Mouse (Mus musculus) heart, adult 18-20 months (tissue): ENCODE data around the gene Zmiz1. TPM values are rescaled to one million over a fixed set of nuclear protein-coding genes. Genes with fewer than 3 reads are reported as not detected.
A peak's percentile ranks its signal among the peaks of the same experiment; 100 is the strongest.

Source experiments
- DNase-seq, 2 experiments: peaks; one replicate each; pipeline ENCODE4 v3.0.0; 2021 to 2022; ENCODE audit warnings: mixed read lengths in 1 of 2
- total RNA-seq, 2 experiments: library from RNA; stranded (reverse); gene quantifications; 2 replicates each; pipeline ENCODE4 v1.2.3; 2021

Zmiz1 gene
- total RNA-seq, 2 experiments from 2014 or later, result 32.5 to 38.5 TPM

DNA sequence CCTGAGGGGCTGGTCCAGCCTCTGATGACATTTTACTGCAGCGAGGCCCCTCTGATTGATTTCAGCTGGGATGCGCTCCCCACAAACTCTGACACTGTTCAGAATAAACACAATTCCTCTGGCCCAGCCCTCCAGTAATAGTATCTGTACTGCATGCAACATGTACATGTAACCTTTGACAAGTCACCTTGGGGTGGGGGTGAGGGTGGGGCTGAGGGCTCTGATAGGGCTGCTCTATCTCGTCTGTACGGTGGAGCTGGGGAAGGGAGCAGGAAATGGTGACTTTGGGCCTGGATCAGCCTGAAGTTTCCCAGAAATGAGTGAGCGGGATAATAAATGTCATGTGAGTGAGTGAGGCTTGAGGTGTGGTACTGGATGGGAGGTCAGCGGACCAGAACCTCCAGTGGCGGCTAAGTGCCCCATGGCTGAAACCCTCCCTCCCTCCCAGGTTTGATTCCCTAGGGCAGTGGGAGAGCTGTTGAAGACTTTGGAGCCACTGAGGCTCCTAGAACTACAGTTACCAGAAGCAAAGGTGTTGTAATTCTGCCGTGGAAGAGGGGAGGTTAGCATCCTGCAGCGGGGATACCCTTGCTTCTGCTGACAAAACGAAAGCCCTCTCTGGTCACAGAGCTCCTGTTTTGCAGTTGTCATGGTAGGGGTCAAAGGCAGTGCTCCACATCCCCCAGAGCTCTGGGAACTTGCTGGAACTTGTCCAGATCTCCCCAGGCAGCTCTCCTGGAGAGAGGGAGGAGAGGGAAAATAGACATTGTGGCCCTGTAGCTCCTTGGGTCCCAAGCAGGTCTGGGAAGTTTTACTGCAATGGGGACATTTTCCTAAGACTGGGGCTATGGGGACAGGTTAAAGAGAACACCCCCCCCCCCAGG is 153.1 kb downstream of the Zmiz1 start:
- no peak for DNase-seq

DNA sequence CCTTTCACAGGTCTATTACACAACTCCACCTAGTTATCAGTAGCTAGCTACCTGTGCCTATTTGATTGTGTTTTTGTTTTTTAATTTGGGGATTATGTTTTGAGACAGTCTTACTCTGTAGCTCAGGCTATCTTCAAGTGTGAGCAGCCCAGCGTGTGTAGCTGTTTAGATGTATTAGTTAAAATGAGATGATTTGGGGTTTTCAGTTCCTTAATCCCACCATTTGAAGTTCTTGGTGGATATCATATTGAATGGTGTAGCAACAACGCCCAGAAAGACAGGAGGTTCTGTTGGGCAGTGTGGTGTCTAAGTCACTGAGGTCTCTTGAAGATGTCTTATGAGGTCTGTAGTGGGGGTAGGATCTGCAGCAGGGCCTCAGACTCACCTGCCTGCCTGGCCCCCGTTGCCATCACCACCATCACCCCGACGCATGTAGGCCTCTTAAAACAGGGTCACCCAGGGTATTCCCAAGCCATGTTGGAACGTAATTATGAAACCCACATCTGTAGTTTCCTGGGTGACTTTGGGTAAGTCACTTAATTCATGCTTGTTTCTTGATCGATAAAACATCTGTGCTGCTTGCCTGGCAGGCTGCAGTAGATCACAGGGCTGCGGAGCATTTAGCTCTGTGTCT is 155.1 kb downstream of the Zmiz1 start:
- DNase-seq, result no peak

DNA sequence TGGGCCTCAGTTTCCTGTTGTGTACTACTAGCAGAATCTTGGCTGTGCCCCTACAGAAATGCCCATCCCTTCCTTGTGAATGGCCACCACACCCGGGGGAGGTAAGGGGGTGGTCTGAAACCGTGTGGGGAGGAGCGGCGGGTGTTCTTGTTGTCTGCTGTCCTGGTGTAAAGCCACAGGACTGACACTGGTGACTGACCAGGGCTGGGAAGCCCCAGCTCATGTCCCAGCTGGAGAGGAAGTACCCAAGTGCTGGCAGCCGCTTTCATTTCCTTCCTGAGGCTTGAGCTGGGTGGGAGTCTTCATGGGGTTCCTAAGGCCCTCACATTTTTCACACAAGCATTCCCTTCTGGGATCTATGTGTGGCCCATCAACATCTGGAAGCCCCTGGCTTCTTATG is 155.7 kb downstream of the Zmiz1 start:
- peak in 1 of 2 experiments; percentile 66 for DNase-seq

DNA sequence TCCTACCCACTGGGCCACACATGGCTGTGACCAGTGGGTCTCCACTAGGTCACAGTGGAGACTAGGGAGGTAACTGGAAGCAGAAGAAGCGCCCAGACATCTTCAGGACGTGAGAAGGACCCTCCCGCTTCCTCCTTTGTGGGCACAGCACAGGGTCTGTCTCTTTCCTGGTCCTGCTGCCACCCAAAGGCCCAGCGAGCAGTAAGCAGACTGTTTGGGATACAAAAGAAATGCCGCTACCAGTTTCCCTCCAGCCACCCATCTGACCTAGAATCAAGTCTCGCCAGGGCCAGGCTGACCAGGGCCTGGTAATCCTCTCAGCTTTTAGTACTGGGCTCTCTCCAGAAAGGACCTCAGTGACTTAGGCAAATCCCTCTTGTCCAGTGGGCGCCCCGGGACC is 156.6 kb downstream of the Zmiz1 start:
- DNase-seq, result no peak

DNA sequence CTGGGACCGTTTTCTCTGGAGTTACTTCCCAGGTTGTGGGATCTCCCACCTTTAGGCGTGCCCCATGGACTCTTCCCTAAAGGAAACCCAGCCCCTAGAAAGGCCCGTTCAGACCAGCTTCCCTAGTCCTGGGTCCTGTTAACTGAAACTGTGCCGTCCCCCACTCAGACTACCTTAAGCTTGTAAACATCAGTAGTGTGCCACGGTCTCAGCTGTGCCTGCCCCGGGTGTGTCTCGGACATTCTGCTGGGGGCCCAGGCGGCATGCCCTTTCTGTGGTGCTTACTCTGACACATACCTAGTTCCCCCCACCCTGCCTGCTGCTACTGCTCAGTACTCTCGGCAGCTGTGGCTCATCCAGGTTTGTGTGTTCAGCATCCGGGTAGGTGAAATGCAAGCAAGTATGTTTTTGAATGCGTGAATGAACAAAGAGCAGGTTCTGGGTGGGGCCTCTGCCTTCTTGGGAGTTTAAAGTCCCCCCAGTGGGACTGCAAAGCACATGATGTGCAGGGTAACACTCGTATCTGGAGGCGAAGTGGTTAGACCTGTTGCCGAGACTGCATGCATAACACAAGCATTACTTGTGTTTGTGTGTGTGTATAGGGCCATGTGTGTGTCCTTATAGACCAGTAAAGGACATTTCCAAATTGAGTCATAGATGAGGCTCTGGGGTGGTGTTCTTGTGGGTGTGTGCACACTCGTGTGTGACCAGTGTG is 157.2 kb downstream of the Zmiz1 start:
- DNase-seq, result no peak

DNA sequence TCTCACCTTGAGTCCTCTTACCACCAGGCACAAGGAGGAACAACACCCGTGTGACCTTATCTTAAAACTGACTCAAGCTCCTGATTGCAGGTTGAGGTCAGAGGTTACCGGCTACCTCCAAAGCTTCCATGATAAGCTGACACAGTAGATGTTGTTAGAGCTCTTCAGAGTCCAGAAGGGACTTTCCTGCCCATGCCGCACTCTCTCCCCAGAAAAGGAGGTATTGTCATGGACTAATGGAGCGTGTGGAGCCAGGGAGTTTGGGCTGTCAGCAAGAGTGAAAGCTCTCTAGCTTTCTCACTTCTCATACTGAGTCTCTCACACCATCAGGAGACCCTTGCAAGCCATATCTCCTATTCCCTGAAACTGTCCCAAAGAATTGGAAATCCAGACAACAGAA is 158.3 kb downstream of the Zmiz1 start:
- no peak for DNase-seq

DNA sequence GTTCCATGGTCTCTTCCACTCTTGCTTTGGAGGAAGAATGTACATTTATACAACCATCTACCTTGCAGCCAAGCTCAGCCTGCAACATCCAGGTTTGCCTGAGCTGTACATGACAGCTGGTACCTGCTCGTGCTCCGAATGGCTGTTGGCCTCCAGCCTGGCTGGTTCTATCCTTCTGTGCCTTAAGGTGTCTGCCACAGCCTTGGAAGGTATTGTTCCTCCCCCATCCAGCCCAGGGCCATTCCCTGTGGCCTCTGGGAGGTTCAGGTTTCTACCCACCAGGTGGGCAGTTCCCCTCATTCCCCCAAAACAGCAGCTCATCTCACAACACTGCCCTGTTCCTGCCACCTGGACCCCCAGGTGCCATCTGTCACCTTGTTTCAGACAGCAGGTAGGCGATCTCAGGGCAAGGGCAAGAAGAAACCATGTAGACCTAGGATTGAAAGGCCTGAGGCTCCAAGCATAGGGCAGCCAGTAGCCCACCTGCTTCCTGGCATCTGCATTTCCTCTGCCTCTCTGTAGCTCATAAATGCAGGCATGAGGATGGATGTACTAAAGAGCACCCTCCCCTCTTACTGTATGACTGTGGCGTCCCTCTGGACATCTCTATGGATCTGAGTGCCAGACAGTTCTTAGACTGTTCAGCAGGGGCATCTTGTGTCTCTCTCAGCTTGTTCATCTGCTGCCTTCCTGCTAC is 160.2 kb downstream of the Zmiz1 start:
- DNase-seq, result no peak

DNA sequence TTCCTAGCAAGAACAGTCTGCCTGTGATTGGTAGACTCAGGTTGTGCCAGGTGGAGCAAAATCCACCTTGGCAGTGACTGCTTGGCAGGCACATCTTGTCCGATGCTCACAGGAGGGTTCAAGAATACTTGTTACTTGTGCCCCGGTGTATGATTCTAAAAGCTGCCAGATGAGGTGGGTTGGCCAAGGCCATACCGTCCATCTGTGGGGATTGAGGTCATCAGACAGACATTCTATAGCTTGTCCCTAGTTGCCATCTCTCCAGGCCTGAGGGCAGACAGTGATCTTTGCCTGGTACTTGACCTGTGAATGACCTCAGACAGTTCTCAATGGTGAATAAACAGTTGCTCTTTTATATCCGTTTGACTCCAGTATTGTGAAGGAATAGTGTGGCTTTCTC is 161.8 kb downstream of the Zmiz1 start:
- no peak for DNase-seq

DNA sequence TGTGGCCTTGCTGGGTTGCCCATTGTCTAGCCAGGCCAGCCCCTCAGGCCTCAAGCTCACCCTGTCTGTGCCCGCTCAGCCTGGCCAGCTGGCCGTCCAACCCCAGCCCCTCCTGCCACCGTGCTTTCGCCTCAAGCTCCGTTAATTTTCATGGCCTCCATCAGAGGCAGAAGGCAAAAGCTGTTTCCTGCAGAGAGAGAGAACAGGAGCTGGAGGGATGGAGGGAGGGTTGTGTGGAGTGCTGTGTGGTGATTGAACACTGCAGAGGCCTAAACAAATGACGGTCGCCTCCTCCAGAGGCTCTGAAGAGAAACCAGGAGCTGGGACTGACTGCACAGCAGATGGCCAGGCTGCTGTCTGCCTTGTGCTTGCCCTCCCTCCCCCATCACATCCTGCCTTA is 164.7 kb downstream of the Zmiz1 start:
- no peak for DNase-seq

DNA sequence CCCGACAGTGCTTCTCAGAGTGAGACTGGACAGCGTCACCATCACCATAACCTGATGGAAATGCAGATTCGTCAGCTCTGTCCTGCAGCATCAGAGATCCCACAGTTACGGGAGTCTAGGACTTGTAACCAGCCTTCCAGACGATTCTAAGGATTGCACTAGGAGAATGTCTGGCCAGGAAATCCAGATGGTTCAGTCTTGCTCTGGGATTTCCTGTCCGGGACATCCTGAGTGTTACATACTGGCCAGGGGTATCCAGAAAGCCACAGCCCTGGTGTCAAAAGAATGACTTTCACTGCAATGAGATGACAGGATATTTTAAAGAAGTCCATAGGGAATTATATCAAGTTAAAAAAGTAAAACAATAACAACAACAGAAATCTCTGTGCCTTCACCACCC is 165.7 kb downstream of the Zmiz1 start:
- no peak for DNase-seq

DNA sequence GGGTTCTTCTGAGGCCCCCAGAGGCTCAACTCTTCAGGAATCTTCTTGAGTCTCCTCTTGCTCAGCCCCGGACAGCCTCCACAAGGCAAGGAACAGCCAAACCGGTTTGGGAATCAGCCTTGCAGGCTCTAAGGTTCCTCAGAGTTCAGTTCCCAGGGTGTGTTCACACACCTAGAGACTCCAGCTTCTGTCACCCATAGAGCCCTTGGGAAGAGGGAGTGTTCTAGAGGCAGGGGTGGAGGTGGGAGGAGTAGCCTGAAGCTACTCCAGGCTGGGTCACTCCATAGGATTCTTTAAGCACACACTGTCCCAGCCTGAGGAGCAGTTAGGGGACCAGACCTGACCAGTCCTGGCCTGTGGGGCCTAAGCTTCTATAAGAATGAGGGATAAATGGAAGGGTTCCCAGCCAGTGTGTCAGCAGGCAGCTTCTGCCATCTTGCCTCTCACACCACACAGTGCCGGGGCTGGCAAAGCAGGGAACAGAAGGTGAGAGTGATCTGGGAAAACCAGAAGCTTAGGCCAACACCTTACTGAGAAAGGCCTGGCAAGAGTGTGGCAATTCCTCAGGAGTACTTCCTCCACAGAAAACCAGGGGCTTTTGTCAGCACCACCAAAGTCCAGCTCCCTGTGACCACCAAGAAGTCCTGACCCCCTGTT is 168.7 kb downstream of the Zmiz1 start:
- DNase-seq, result no peak

DNA sequence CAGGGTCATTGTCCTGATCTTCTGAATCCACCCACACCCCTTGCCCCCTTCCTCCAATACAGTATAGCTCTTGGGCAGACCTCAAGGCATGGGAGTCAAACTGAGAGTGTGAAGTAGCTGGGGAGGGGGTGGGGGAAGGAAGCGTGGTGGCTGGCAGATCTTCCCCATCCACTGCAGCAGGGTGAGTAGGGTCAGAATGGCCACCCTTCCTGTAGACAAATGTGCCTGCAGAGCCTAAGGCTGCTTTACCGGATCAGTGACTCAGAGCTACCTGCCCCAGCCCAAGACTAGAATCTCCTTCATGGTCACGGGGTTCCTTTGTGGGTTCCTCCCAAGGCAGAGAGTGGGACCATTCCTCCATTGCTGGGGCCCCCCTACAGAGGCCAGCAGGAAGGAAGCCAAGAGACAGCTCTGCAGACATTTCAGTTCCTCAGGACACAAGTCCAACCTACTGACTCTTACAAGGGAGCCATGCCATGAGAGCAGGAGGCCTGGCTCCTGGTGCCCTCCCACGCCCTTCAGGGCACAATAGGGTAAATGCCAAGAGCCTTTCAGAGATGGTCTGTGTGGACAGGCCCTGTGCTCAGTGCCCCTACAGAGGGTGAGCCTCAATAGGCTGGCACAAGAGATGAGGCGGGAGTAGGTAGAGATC is 169.6 kb downstream of the Zmiz1 start:
- no peak for DNase-seq

DNA sequence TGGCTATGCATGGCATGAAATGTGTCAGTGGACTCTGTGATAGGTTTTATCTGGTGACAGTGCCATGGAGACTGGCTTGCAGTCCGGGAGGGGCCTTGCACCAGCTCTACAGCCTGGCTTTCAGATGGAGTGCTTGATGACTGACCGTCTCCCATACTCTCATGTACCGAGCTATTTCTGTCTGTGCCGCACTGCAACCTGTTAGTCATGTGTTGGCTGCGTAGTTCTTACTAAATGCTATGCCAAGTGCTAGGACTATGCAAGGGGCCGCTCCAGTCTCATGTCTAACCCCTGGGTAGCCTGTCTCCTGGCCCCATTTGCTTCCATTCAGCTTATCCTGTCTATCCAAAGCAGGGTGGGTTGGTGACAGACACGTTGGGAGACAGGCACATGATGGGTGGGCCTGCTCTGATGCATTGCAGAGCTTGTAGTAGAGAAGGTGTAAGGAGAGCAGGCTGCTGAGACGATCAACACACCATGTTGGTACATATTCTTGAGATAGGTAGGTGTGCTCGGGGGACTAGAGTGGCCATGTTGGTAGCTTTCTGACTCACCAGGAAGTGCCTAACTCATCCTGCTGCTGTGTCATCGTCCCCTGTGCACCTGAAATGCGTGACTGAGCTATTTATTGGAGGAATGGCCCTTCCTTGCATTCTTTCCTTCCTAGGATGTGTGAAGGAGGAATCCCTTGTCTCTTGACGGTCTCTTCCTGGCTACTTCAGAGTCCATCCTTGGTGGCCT is 171.1 kb downstream of the Zmiz1 start:
- peak; percentile 61 to 76 for DNase-seq

DNA sequence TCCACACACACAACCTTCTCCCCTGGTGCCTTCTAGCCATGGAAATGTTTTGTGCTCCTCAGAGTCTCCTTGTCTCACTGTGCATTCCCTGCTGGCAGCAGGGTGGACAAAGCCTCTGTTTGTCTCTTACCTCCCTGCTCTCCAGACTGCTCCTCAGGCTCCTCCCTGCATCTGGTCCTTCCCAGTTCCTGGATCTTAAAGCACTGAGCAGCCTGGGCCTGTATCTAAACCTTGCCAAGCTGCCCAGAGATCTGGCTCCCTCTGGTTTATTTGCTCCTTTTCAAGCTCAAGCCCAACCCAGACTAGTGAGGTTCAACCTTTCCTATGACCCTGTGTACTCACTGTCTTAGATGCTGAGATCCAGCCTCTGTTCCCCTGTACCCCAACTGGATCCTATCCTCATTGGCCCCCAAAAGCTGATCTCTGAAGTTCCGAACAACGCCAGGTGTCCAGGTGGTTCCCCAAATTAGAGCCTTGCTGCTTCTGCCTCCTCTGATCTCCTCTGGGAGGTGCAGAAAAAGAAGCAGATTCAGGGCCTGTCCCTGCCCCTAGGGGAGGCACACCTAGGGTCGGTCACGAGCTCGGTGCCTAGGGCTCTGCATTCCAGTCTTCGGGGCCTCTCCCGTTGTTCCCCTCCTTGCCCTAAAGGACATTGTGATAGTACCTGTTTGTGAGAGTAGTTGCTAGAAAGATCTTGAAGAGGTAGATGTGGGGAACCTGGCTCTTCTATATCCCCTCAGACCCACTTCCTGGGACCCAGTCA is 171.8 kb downstream of the Zmiz1 start:
- DNase-seq, result no peak

DNA sequence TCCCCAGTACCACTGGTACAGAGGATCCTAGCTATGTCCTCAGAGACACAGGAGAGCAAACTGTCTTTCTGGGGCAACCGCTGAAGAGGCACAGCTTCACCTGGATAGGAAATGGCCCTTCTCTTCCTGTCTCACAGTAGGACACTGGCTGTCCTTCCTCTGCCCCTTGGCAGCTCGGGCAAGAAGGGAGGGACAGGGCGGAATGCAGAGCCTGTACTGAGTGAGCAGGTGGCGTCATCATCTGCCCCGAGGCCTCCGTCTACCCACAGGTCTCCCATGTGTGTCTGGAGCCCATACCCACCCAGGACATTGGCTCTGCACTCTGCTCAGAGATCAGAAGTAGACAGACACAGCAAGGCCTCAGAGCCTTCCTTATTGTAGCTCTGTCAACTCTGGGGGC is 172.5 kb downstream of the Zmiz1 start:
- peak in 1 of 2 experiments; percentile 41 for DNase-seq

DNA sequence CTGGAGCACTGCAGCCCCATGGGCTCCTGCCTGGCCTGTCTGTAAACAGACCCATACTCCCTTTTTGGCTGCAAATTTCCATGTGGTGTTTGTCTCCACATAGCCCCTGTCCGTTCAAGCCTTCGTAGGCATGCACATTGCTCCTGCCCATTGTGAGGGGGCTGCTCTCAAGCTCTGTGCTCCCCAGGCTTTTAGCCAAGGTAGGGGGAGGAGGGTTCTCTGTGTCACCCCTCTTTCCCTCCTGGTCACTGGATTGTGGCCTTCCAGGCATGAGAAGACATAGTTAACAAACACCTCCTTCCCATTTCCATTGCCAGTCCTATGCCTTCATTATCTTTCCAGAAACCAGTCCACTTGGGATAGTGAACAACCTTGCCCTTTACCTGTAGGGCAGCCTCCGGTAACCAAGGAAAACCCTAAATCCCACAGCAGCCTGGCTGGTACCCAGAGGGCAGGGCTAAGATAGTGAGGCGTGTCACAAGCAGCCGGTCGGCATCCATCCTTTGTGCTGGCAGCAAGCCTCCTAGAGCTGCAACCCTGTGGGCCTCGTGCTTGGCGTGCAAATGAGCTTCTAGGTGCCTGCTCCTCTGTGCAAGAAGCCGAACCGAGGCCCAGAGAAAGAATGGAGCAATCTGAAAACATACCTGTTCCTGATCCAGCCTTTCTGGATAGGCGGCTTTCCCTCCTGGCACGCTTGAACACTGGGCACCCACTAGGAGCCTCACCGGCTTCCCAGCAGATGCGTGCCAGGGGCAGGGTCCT is 174.7 kb downstream of the Zmiz1 start:
- peak; percentile 64 to 72 for DNase-seq

DNA sequence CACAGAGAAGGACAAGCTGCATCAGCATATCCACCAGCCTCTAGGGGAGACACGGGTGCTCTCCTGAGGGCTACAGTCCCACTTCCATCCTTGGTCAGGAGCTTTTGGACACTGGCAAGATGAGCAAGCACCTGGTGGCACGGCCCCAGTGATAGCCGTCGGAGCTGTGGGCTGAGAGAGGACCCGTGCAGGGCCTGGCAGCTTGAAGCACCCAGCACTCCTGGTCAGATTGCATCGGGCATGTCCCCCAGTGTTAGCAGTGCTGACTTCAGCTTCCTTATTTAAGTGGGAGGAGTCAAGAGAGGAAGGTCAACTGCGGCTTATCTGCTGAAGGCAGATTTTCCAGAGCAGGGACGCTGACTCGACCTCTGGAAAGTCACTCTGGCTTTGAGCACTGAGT is 175.3 kb downstream of the Zmiz1 start:
- peak; percentile 57 to 66 for DNase-seq

DNA sequence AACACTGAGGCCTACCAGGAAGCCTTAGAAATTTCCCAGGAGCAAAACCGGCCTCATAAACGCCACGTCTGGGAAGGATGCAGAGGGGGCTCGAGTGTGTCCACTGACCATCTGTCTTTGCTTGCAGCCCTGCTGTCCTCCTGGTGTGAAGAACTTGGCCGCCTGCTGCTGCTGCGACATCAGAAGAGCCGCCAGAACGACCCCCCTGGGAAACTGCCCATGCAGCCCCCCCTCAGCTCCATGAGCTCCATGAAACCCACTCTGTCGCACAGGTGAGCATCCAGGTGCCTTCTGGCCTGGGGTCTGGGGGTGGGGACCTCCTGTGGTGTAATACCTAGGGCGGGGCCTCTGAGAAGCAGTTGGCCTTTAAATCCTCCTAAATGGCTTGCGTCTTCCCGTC is 176.8 kb downstream of the Zmiz1 start:
- no peak for DNase-seq

DNA sequence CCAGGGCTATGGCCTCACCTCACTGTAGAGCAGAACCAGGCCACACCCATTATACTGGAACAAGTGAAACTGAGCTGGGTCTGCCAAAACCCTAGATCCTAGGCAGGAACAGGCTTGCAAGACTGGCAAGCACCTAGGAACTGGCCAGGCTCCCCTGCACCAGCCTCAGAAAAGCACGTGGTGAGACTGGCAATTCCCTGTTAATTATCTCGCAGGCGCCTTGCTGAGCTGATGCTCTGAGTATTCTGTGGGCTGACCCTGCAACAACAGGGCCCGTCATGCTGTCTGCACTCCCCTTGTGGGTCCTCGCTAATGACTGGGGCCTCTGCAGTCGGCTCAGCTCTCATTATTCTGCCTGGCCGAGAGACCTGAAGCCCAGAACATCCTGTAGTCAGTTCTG is 177.3 kb downstream of the Zmiz1 start:
- peak; percentile 60 to 78 for DNase-seq
